Mouse (Mus musculus) kidney, adult 2 months (tissue): ENCODE results near the gene Isy1.

ENCODE experiments used
- CTCF ChIP-seq: fragments of 200-500 bp; conservative IDR thresholded peaks from 2 replicates; pipeline ENCODE4 v1.5.1; 2011; ENCODE audit warnings: low read depth, mild to moderate bottlenecking, control low read depth, low read length, moderate library complexity, mixed read lengths; ENCODE audit not compliant: insufficient read depth, insufficient read length
- POLR2A ChIP-seq: fragments of 200-500 bp; IDR thresholded peaks from one replicate; pipeline ENCODE4 v1.6.1; 2011; ENCODE audit warnings: low read depth, low read length, control low read depth

DNA sequence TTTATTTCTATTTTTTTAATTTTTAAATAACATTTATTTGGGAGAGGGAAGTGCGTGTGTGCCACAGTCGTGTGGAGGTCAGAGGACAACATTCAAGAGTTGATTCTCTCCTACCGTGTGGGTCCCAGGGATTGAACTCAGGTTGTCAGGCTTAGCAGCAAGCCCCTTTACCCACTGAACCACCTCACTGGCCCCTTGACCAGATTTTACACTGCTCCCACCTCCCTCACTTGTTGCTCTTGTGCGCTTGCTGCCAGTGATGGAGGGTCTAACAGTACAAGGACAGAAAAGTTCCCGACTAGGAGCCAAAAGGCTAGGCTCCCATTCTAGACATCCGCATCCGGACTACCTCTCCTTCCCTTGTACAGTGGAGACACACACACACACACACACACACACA is 33.1 kb downstream of the Isy1 start:
- TF ChIP-seq CTCF (no peak), POLR2A (no peak)
